Mouse (Mus musculus): ENCODE data around the gene Ctnnd2. TPM values are rescaled to one million over a fixed set of nuclear protein-coding genes. Genes with fewer than 3 reads are reported as not detected.

Gene Ctnnd2
- polyA plus RNA-seq, 1 experiment from 2014 or later: 1.3 TPM

DNA sequence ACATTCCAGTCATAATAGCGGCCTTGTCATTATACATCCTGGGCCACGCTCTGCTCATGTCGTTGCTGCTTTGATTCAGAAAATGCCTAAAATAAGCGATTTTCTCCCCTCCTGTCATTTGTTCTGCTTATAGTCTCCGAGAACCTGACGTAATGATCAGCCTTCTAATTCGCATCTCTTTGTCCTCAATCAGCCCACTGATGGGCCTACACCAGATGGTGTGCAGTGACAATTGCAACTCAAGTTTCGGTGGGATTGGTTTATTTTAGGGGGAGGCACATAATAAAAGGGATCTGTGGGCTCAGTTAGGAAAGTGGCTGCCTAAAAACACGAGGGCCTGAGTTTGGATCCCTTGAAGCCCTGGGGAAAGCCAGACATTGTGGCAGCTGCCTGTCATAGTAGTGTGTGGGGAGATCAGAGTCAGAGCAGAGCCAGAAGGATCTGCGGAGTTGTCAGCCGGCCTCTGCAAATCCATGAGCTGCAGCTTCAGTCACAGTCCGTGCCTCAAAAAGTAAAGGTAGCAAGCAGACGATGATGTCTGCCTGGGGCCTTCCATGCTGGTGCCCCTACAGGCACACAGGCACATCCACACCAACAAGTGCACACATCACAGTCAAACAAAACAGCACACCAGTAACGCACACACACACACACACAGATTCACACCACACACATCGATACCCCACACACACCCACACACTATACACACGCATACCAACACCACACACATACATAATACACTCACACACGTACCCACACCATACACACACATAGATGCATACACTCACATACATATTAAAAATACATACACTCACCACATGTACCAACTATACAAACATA is 655.3 kb downstream of the Ctnnd2 start:
- ATAC-seq: no peak
- no peaks in the 10 kb centered on the region for H3K4me1 ChIP-seq (ENCODE audit: control insufficient read depth, insufficient read depth, low read length)
- WGBS: 83% methylated on average over 17 of the region's 17 CpGs
- H3K27me3 ChIP-seq (replicated peaks; ENCODE audit: control insufficient read depth, insufficient read depth, low read length): no peaks in the 10 kb centered on the region
- no peak overlapping the region for H3K4me2 ChIP-seq (ENCODE audit: low read depth, low read length)
- no peak overlapping the region for H3K4me3 ChIP-seq (ENCODE audit: low read length)
- H3K9me3 ChIP-seq (ENCODE audit: control insufficient read depth, low read length): no peaks in the 10 kb centered on the region
- H3K36me3 ChIP-seq (ENCODE audit: control insufficient read depth, insufficient read depth, low read length): no peaks in the 10 kb centered on the region
- no peak overlapping the region for H3K27ac ChIP-seq (ENCODE audit: low read length)
- no peak overlapping the region for H3K9ac ChIP-seq (ENCODE audit: low read depth, low read length)

DNA sequence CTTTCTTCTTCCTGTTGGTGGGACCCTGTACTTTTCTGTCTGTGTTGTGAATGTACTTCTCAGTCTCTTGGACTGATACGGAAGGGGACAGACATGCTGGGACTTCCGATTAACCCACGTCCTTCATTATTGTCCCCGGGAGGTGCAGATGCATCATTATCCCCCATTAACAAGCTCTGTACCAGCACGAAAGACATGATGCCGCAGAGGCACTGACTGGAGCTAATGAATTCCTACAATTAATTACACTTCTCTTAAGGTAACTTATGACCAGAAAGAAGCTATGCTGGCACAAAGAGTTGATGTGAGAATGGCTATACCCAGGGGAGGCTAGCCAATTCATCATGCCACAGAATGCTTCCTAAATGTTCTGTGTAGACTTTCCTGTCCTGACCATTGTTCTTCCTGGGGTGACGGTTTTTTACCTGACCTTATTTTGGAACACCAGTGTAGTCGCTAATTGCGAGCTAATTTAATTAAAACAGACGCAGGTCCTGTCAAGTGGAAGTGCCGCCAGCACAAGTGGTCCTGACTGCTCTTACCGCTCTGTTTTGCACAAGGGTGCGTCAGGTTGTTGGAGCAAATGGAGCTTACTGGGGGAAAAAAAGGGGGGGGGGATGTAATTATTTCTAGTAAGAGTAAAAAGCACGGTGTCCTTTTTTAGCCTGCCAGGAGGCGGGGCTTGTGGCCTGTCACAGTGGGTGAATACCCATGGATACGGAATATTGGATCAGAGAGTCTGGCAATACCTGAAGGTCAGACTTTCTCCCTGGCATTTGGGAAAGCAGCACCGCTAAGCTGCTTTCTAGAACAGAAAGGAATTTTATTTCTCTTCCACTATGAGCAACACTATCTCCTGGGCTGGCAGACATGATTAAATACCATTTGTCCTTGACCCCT is 685.1 kb downstream of the Ctnnd2 start:
- no peak overlapping the region for H3K27ac ChIP-seq (ENCODE audit: low read length)
- H3K27me3 ChIP-seq (replicated peaks; ENCODE audit: control insufficient read depth, insufficient read depth, low read length): no peaks in the 10 kb centered on the region
- H3K9ac ChIP-seq (ENCODE audit: low read depth, low read length): no peak overlapping the region
- no peak overlapping the region for H3K4me3 ChIP-seq (ENCODE audit: low read length)
- no peaks in the 10 kb centered on the region for H3K9me3 ChIP-seq (ENCODE audit: control insufficient read depth, low read length)
- H3K4me2 ChIP-seq (ENCODE audit: low read depth, low read length): no peak overlapping the region
- WGBS: 81% methylated on average over 17 of the region's 17 CpGs
- no peak for ATAC-seq
- no peaks in the 10 kb centered on the region for H3K4me1 ChIP-seq (ENCODE audit: control insufficient read depth, insufficient read depth, low read length)
- H3K36me3 ChIP-seq (ENCODE audit: control insufficient read depth, insufficient read depth, low read length): no peaks in the 10 kb centered on the region

DNA sequence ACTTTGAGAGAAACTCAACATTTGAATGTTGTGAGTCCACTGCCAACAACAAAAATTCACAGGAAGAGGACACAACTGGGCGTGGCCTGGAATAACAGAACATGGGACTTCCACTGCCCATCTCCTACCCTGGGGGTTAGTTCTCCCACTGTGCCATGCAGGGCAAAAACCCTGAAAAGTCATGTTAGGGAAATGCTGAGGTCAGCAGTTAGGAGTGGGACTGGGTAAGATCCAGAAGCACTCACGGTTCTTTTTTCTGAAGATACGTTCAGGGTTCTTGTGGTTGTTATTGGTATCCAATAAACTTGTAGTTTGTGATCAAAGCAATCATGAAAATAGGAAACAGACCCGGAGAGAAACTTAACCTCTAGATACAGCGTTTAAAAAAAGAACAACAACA is 695.0 kb downstream of the Ctnnd2 start:
- WGBS: 87% methylated on average over 5 of the region's 5 CpGs

DNA sequence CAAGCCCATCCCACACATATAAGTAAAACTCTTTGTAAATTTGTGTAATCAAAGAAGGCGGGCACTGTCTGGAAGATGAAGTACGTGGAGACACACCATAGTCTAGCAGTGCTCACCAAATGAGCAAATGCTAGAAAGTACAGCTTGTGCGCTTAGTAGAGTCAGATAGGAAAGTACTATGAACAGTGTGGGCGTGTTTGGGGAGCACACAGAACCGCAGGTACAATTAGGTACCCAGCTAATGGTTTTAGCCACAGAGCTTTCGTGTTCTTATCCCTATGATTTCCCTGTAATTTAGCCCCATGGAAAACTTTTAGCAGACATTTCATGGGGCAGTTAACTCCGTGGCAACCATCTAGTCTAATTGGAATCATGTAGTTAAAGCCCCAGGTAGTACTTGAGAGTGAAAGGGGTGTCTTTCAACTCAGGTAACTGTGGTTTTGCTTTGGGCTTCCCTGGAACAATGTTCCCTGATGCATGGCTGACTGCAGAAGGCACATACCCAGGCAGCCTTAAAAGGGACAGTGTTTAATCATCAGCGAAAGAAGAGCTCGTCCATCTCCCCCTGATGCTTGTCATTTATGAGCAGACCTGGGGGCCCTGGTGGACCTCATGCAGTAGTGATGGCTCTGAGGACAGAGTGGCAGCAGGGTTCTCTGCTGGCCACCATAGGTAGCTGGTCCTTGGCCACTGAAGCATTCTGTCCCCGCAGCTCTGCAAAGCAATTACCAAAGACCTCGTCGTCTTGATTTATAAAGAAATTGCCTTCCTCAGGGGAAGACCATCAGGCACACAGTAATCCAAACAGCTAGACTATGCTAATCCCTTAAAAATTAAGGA is 697.5 kb downstream of the Ctnnd2 start:
- no peak overlapping the region for H3K27ac ChIP-seq (ENCODE audit: low read length)
- WGBS: 80% methylated on average over 12 of the region's 12 CpGs
- no peak overlapping the region for H3K9ac ChIP-seq (ENCODE audit: low read depth, low read length)
- ATAC-seq: no peak
- no peaks in the 10 kb centered on the region for H3K27me3 ChIP-seq (replicated peaks; ENCODE audit: control insufficient read depth, insufficient read depth, low read length)
- H3K4me2 ChIP-seq (ENCODE audit: low read depth, low read length): no peak overlapping the region
- no peaks in the 10 kb centered on the region for H3K36me3 ChIP-seq (ENCODE audit: control insufficient read depth, insufficient read depth, low read length)
- H3K4me1 ChIP-seq (ENCODE audit: control insufficient read depth, insufficient read depth, low read length): no peaks in the 10 kb centered on the region
- no peaks in the 10 kb centered on the region for H3K9me3 ChIP-seq (ENCODE audit: control insufficient read depth, low read length)
- no peak overlapping the region for H3K4me3 ChIP-seq (ENCODE audit: low read length)

More for the DNA sequence above, 695.0 kb downstream of the Ctnnd2 start:
- H3K4me2 ChIP-seq (ENCODE audit: low read depth, low read length): no peak overlapping the region
- H3K27ac ChIP-seq (ENCODE audit: low read length): no peak overlapping the region
- no peak overlapping the region for H3K4me3 ChIP-seq (ENCODE audit: low read length)
- no peaks in the 10 kb centered on the region for H3K36me3 ChIP-seq (ENCODE audit: control insufficient read depth, insufficient read depth, low read length)
- no peaks in the 10 kb centered on the region for H3K9me3 ChIP-seq (ENCODE audit: control insufficient read depth, low read length)
- no peak for ATAC-seq
- no peaks in the 10 kb centered on the region for H3K27me3 ChIP-seq (replicated peaks; ENCODE audit: control insufficient read depth, insufficient read depth, low read length)
- H3K9ac ChIP-seq (ENCODE audit: low read depth, low read length): no peak overlapping the region
- H3K4me1 ChIP-seq (ENCODE audit: control insufficient read depth, insufficient read depth, low read length): no peaks in the 10 kb centered on the region

DNA sequence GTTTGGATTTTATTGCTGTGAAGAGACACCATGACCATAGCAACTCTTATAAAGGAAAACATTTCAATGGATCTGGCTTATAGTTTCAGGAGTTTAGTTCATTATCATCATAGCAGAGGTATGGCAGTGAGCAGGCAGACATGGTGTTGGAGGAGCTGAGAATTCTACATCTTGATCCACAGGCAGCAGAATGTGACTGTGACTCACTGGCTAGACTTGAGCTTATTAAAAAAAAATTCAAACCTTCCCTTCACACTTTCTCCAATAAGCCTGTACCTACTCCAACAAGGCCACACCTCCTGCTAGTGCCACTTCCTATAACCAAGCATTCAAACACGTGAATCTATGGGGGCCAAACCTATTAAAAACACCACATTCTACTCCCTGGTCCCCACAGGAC is 703.1 kb downstream of the Ctnnd2 start:
- Histone ChIP-seq H3K4me3 (ENCODE audit: low read length) (no peak overlapping the region), H3K9ac (ENCODE audit: low read depth, low read length) (no peak overlapping the region), H3K4me1 (ENCODE audit: control insufficient read depth, insufficient read depth, low read length) (no peaks in the 10 kb centered on the region), H3K27ac (ENCODE audit: low read length) (no peak overlapping the region), H3K27me3 (replicated peaks; ENCODE audit: control insufficient read depth, insufficient read depth, low read length) (no peaks in the 10 kb centered on the region), H3K36me3 (ENCODE audit: control insufficient read depth, insufficient read depth, low read length) (no peaks in the 10 kb centered on the region), H3K9me3 (ENCODE audit: control insufficient read depth, low read length) (no peaks in the 10 kb centered on the region), H3K4me2 (ENCODE audit: low read depth, low read length) (no peak overlapping the region)
- no peak for ATAC-seq
- 70% methylated on average over 1 of the region's 1 CpGs for WGBS

DNA sequence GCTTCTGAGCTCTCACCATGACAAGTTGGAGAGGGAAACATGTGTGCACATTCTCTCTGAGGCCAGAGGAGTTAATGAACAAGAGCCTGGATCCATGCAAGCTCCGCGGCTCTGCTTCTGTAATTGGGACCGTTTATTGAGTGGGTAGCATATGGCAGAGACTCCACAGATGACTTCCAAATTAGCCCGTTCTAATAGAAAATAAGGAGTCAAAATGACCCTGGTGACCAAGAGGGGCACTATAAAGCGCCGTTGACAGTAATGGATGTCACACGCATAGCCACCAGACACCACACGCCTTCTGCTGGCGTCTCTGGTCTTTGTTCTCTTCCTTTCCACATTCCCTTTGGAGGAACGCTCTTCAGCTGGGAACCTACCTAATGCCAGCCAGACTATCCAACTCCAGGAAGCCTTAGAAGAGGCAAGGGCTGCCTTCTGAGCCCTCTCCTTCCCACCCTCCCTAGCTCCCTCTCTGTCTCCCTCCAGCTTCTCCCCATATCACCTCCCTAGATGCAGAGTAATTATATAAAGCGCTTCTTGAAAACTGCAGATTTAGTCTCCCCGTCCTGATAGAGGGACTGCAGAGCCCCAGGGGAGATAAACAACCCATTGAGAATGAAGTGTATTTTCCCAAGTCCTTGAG is 712.4 kb downstream of the Ctnnd2 start:
- Histone ChIP-seq H3K9ac (ENCODE audit: low read depth, low read length) (no peak overlapping the region), H3K27ac (ENCODE audit: low read length) (no peak overlapping the region), H3K9me3 (ENCODE audit: control insufficient read depth, low read length) (no peaks in the 10 kb centered on the region), H3K36me3 (ENCODE audit: control insufficient read depth, insufficient read depth, low read length) (no peaks in the 10 kb centered on the region), H3K4me1 (ENCODE audit: control insufficient read depth, insufficient read depth, low read length) (no peaks in the 10 kb centered on the region; the same call in 1 of the 2 replicates), H3K27me3 (replicated peaks; ENCODE audit: control insufficient read depth, insufficient read depth, low read length) (no peaks in the 10 kb centered on the region), H3K4me3 (ENCODE audit: low read length) (no peak overlapping the region), H3K4me2 (ENCODE audit: low read depth, low read length) (no peak overlapping the region)
- 68% methylated on average over 12 of the region's 12 CpGs for WGBS
- ATAC-seq: no peak

DNA sequence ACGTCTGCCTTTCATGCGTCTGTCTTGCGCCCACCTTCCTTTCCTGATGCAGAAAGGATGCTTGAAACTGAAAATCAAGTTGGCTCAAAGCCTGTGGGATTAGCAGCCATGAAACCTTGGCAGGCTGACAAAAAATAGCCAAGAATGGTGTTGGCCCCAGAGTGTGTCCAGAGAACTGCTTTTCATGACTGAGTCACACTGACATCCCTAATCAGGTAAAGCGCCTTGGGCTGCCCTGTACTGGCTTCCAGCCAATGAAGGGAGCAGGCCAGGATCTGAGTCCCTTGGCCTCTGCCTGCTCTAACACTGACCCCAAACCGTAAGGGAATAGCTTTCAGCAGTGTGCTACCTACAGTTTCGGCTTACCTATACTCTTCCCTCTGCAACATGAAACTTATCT is 713.0 kb downstream of the Ctnnd2 start:
- ATAC-seq: 0 out of 2 replicates have a peak, but pooled peaks have one; percentile 38
- Histone ChIP-seq H3K4me2 (ENCODE audit: low read depth, low read length) (no peak overlapping the region), H3K9ac (ENCODE audit: low read depth, low read length) (no peak overlapping the region), H3K9me3 (ENCODE audit: control insufficient read depth, low read length) (no peaks in the 10 kb centered on the region), H3K4me1 (ENCODE audit: control insufficient read depth, insufficient read depth, low read length) (no peaks in the 10 kb centered on the region; the same call in 1 of the 2 replicates), H3K4me3 (ENCODE audit: low read length) (no peak overlapping the region), H3K27me3 (replicated peaks; ENCODE audit: control insufficient read depth, insufficient read depth, low read length) (no peaks in the 10 kb centered on the region), H3K36me3 (ENCODE audit: control insufficient read depth, insufficient read depth, low read length) (no peaks in the 10 kb centered on the region), H3K27ac (ENCODE audit: low read length) (no peak overlapping the region)
- WGBS: 60% methylated on average over 6 of the region's 6 CpGs

DNA sequence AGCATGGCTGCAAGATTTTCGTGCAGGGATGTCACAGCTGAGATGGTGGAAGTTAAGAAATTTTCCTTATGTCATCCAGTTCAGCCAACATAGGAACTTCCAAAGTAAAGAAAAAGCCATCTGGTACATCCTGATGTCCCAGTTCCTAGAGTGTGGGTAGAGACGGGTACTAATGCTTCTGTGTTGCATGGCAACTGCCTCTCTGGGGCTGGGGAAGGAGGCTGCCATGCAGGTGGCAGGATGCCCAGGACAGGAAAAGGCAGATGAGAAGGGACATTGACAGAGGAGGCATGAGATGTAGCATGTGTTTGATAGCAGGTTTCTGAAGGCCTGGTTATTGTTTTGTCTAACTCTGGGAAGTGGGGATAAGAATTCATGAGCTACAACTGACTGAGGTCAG is 715.2 kb downstream of the Ctnnd2 start:
- no peaks in the 10 kb centered on the region for H3K36me3 ChIP-seq (ENCODE audit: control insufficient read depth, insufficient read depth, low read length)
- no peak overlapping the region for H3K4me2 ChIP-seq (ENCODE audit: low read depth, low read length)
- no peaks in the 10 kb centered on the region for H3K9me3 ChIP-seq (ENCODE audit: control insufficient read depth, low read length)
- no peak overlapping the region for H3K27ac ChIP-seq (ENCODE audit: low read length)
- H3K4me1 ChIP-seq (ENCODE audit: control insufficient read depth, insufficient read depth, low read length): no peaks in the 10 kb centered on the region; the same call in 1 of the 2 replicates
- H3K4me3 ChIP-seq (ENCODE audit: low read length): no peak overlapping the region
- H3K9ac ChIP-seq (ENCODE audit: low read depth, low read length): no peak overlapping the region
- no peaks in the 10 kb centered on the region for H3K27me3 ChIP-seq (replicated peaks; ENCODE audit: control insufficient read depth, insufficient read depth, low read length)
- 89% methylated on average over 2 of the region's 2 CpGs for WGBS
- no peak for ATAC-seq
